Mouse (Mus musculus): ENCODE results near the gene Cadm1.

Cadm1 gene

GRCm38 (mm10) chr9:47867474-47867873 is 337.5 kb downstream of the Cadm1 start:
- DNase-seq (ENCODE audit: low spot score): no peak

- DNase-seq (ENCODE audit: low spot score): no peak
These were observed 339.7 kb downstream of the Cadm1 start for GRCm38 (mm10) chr9:47869661-47870060.

- DNase-seq (ENCODE audit: low spot score): no peak
These were observed 346.7 kb downstream of the Cadm1 start for GRCm38 (mm10) chr9:47876557-47877206.

- no peak for DNase-seq (ENCODE audit: low spot score)
These were observed 350.2 kb downstream of the Cadm1 start for GRCm38 (mm10) chr9:47880171-47880570.

- no peak for DNase-seq (ENCODE audit: low spot score)
These were observed 352.4 kb downstream of the Cadm1 start for GRCm38 (mm10) chr9:47882372-47882771.

GRCm38 (mm10) chr9:47891721-47892120 is 361.7 kb downstream of the Cadm1 start:
- no peak for DNase-seq (ENCODE audit: low spot score)

- DNase-seq (ENCODE audit: low spot score): no peak
These were observed 363.0 kb downstream of the Cadm1 start for GRCm38 (mm10) chr9:47892995-47893394.

GRCm38 (mm10) chr9:47894096-47894495 is 364.1 kb downstream of the Cadm1 start:
- no peak for DNase-seq (ENCODE audit: low spot score)

- no peak for DNase-seq (ENCODE audit: low spot score)
These were observed 364.7 kb downstream of the Cadm1 start for GRCm38 (mm10) chr9:47894661-47895060.

GRCm38 (mm10) chr9:47895121-47895520 is 365.1 kb downstream of the Cadm1 start:
- no peak for DNase-seq (ENCODE audit: low spot score)

GRCm38 (mm10) chr9:47900734-47901133 is 370.8 kb downstream of the Cadm1 start:
- no peak for DNase-seq (ENCODE audit: low spot score)

- DNase-seq (ENCODE audit: low spot score): no peak
These were observed 373.7 kb downstream of the Cadm1 start for GRCm38 (mm10) chr9:47903661-47904060.

GRCm38 (mm10) chr9:47904339-47904922 is 374.5 kb downstream of the Cadm1 start:
- DNase-seq (ENCODE audit: low spot score): no peak

GRCm38 (mm10) chr9:47906521-47906920 is 376.5 kb downstream of the Cadm1 start:
- DNase-seq (ENCODE audit: low spot score): no peak
